Mouse (Mus musculus) brain, embryonic 14.5 days (tissue): ENCODE results near the gene Fam192a.

Experiments
- CTCF ChIP-seq: fragments of 200-500 bp; IDR thresholded peaks from 2 replicates; pipeline ENCODE4 v1.5.1; 2012; ENCODE audit warnings: inconsistent platforms, mild to moderate bottlenecking, moderate library complexity, borderline replicate concordance; ENCODE audit not compliant: insufficient read depth, insufficient read length; ENCODE audit errors: extremely low read depth
- POLR2A ChIP-seq: fragments of 200-500 bp; IDR thresholded peaks from 2 replicates; pipeline ENCODE4 v1.6.1; 2012; ENCODE audit warnings: mild to moderate bottlenecking, inconsistent platforms, borderline replicate concordance; ENCODE audit not compliant: poor library complexity, insufficient read depth, insufficient read length, severe bottlenecking; ENCODE audit errors: extremely low read depth

DNA sequence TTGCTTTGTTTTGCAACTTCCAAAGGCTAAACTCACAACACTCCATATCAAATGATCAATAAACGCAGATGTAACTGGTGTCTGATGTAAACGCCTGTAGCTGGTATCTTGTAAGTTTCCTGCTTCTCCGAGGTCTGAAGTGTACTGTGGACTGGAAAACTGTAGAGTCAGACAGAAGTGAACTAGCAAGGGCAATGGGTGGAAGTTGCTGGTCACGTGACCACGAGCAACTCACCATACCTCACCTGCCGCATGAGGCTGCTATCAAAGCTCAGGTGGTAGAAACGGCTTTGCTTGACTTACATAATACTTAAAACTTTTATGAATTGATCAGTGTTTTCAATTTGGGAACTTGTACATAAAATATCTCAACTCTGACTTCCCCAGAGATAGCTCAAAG, 74.6 kb downstream of the Fam192a start:
- TF ChIP-seq CTCF (no peak), POLR2A (no peak)
